Mouse (Mus musculus) kidney, adult 2 months (tissue): ENCODE measurements around the gene 9230102O04Rik. TPM values are rescaled to one million over a fixed set of nuclear protein-coding genes. Genes with fewer than 3 reads are reported as not detected.

Experiments
- DNase-seq: peaks from one replicate; pipeline ENCODE4 v3.0.0; 2021
- H3K27ac ChIP-seq: fragments of 200-500 bp; 2 replicates; pipeline ENCODE4 v1.5.1; 2012; ENCODE audit warnings: low read depth, low read length, control low read depth, inconsistent platforms; ENCODE audit not compliant: insufficient read depth
- H3K27me3 ChIP-seq: fragments of 200-500 bp; replicated peaks from 2 replicates; pipeline ENCODE4 v1.6.1; 2012; ENCODE audit warnings: mild to moderate bottlenecking, moderate library complexity, low read length, inconsistent platforms; ENCODE audit not compliant: control insufficient read depth, insufficient read depth
- H3K36me3 ChIP-seq: fragments of 200-500 bp; 2 replicates; pipeline ENCODE4 v1.6.1; 2012; ENCODE audit warnings: mild to moderate bottlenecking, moderate library complexity, low read length, inconsistent platforms; ENCODE audit not compliant: control insufficient read depth, insufficient read depth
- H3K4me1 ChIP-seq: fragments of 200-500 bp; 2 replicates; pipeline ENCODE4 v1.6.1; 2011; ENCODE audit warnings: low read length; ENCODE audit not compliant: control insufficient read depth, insufficient read depth
- H3K4me3 ChIP-seq: fragments of 200-500 bp; 2 replicates; pipeline ENCODE4 v1.5.1; 2011; ENCODE audit warnings: mild to moderate bottlenecking, low read depth, low read length, control low read depth; ENCODE audit not compliant: insufficient read depth
- CTCF ChIP-seq: fragments of 200-500 bp; conservative IDR thresholded peaks from 2 replicates; pipeline ENCODE4 v1.5.1; 2011; ENCODE audit warnings: low read depth, mild to moderate bottlenecking, control low read depth, low read length, moderate library complexity, mixed read lengths; ENCODE audit not compliant: insufficient read depth, insufficient read length
- POLR2A ChIP-seq: fragments of 200-500 bp; IDR thresholded peaks from one replicate; pipeline ENCODE4 v1.6.1; 2011; ENCODE audit warnings: low read depth, low read length, control low read depth
- WGBS: fragments of 180-500 bp; shearing (Covaris S2); methylation state at CpG from one replicate; pipeline ENCODE4 v1.1.7; 2018; 5-methylcytosine and 5-hydroxymethylcytosine counted together
- polyA plus RNA-seq: library from polyadenylated mRNA; depleted of rRNA; stranded (reverse); fragments of >200 nt; gene quantifications from 2 replicates; pipeline ENCODE4 v1.2.3, GENCODE M21; 2012; rRNA removed

Gene 9230102O04Rik
- polyA plus RNA-seq = 1.6 and 2.8 TPM in 2 replicates

GRCm38 (mm10) chr2:9888913-9889650 is at the start of gene 9230102O04Rik:
Gene 9230102O04Rik (minus strand): TSS chr2:9889540.
- DNase-seq = peak; percentile 52
- no peak for TF ChIP-seq POLR2A
- TF ChIP-seq CTCF = peak; percentile 53
- H3K4me3 ChIP-seq = peak within 1 kb of the TSS; percentile 39
- no peaks in the 10 kb centered on the region for H3K4me1 ChIP-seq
- H3K36me3 ChIP-seq = no peaks in the 10 kb centered on the region
- peak within 1 kb of the TSS; percentile 68 for H3K27ac ChIP-seq
- H3K27me3 ChIP-seq = no peaks in the 10 kb centered on the region; the same call in 1 of the 2 replicates
- WGBS = 4% methylated on average over 30 of the region's 30 CpGs

- 43% methylated on average over 1 of the region's 1 CpGs for WGBS
- Histone ChIP-seq H3K4me1 (no peaks in the 10 kb centered on the region), H3K27ac (no peak overlapping the region), H3K27me3 (no peaks in the 10 kb centered on the region), H3K4me3 (no peak overlapping the region), H3K36me3 (no peaks in the 10 kb centered on the region)
- DNase-seq = no peak
- TF ChIP-seq CTCF = no peak
- no peak for TF ChIP-seq POLR2A
Measured at GRCm38 (mm10) chr2:9935965-9936364, 46.6 kb upstream of the 9230102O04Rik start.

GRCm38 (mm10) chr2:9926905-9927283 is 37.6 kb upstream of the 9230102O04Rik start:
- H3K27me3 ChIP-seq = no peaks in the 10 kb centered on the region
- H3K36me3 ChIP-seq = no peaks in the 10 kb centered on the region
- H3K27ac ChIP-seq = no peak overlapping the region
- H3K4me3 ChIP-seq = no peak overlapping the region
- H3K4me1 ChIP-seq = peaks cover 6% of the 10 kb centered on the region
- no peak for DNase-seq
- WGBS = 74% methylated on average over 4 of the region's 4 CpGs
- TF ChIP-seq CTCF = no peak
- no peak for TF ChIP-seq POLR2A

- Histone ChIP-seq H3K27me3 (no peaks in the 10 kb centered on the region), H3K27ac (peak overlapping the region; percentile 46; the same call in 1 of the 2 replicates), H3K4me1 (peaks cover 6% of the 10 kb centered on the region), H3K4me3 (no peak overlapping the region), H3K36me3 (no peaks in the 10 kb centered on the region)
- 37% methylated on average over 7 of the region's 7 CpGs for WGBS
- peak; percentile 14 for DNase-seq
- TF ChIP-seq POLR2A = no peak
- TF ChIP-seq CTCF = no peak
Measured at GRCm38 (mm10) chr2:9926194-9926904, 37.0 kb upstream of the 9230102O04Rik start.

- WGBS = 56% methylated on average over 17 of the region's 17 CpGs
- peak; percentile 76 for DNase-seq
- H3K4me3 ChIP-seq = no peak overlapping the region
Measured at GRCm38 (mm10) chr2:9918691-9919471, 29.5 kb upstream of the 9230102O04Rik start.

GRCm38 (mm10) chr2:9917602-9918001 is 28.3 kb upstream of the 9230102O04Rik start:
- H3K27ac ChIP-seq = 0 out of 2 replicates have a peak overlapping the region, but pooled peaks have one; percentile 12
- no peaks in the 10 kb centered on the region; the same call in 1 of the 2 replicates for H3K36me3 ChIP-seq
- no peak overlapping the region for H3K4me3 ChIP-seq
- peaks cover 6% of the 10 kb centered on the region; the same call in 1 of the 2 replicates for H3K4me1 ChIP-seq
- 90% methylated on average over 9 of the region's 9 CpGs for WGBS
- TF ChIP-seq CTCF (no peak), POLR2A (no peak)
- H3K27me3 ChIP-seq = no peaks in the 10 kb centered on the region
- DNase-seq = no peak

More at GRCm38 (mm10) chr2:9918691-9919471, 29.5 kb upstream of the 9230102O04Rik start:
- Histone ChIP-seq H3K36me3 (no peaks in the 10 kb centered on the region; the same call in 1 of the 2 replicates), H3K27me3 (no peaks in the 10 kb centered on the region), H3K4me1 (peaks cover 6% of the 10 kb centered on the region; the same call in 1 of the 2 replicates), H3K27ac (peak overlapping the region; percentile 71)
- no peak for TF ChIP-seq CTCF
- TF ChIP-seq POLR2A = no peak

- Histone ChIP-seq H3K4me1 (no peaks in the 10 kb centered on the region), H3K4me3 (0 out of 2 replicates have a peak overlapping the region, but pooled peaks have one; percentile 22), H3K27ac (no peak overlapping the region), H3K36me3 (no peaks in the 10 kb centered on the region), H3K27me3 (no peaks in the 10 kb centered on the region)
- TF ChIP-seq POLR2A = no peak
- no peak for TF ChIP-seq CTCF
- peak; percentile 32 for DNase-seq
- WGBS = 12% methylated on average over 11 of the region's 11 CpGs
Measured at GRCm38 (mm10) chr2:9905995-9906394, 16.7 kb upstream of the 9230102O04Rik start.
